Mouse (Mus musculus) T-helper 17 cell (primary cell): ENCODE data around the gene Utp14b.

Experiments used
- in situ Hi-C, 2 experiments: fragments of 300-600 bp; cut with MboI, MseI; formaldehyde crosslinking; loops; 1 replicate in 1 of 2; 2 replicates in 1 of 2; pipeline ENCODE4 v1.15.1; 2025; ENCODE audit warnings: high pct_unique_total_duplicates in 2 of 2

The Utp14b gene

GRCm38 (mm10) chr1:78657671-78658440 lies at the start of gene Utp14b, which contains the start of gene Acsl3:
Gene Utp14b, plus strand, starts transcription at chr1:78658038.
Gene Acsl3, plus strand, starts transcription at chr1:78657825.
- in situ Hi-C loops: loop anchor here in 1 of 2 experiments (5.0 kb wide), 1 partner anchor 121 kb away; no protein-coding TSS in a partner anchor

GRCm38 (mm10) chr1:78609134-78609907 lies 48.5 kb upstream of the Utp14b start:
- in situ Hi-C loops: no loop called here

- in situ Hi-C loops: no loop called here
Observed at GRCm38 (mm10) chr1:78611039-78611438, 46.8 kb upstream of the Utp14b start.

- in situ Hi-C loops: no loop called here
Observed at GRCm38 (mm10) chr1:78612959-78613358, 44.9 kb upstream of the Utp14b start.

GRCm38 (mm10) chr1:78624352-78624751 lies 33.5 kb upstream of the Utp14b start:
- in situ Hi-C loops: no loop called here

- in situ Hi-C loops: loop anchor here in 1 of 2 experiments (5.0 kb wide), 1 partner anchor 53 kb away; no protein-coding TSS in a partner anchor
Observed at GRCm38 (mm10) chr1:78634486-78634885, 23.4 kb upstream of the Utp14b start.

- in situ Hi-C loops: no loop called here
Observed at GRCm38 (mm10) chr1:78640871-78641270, 17.0 kb upstream of the Utp14b start.

GRCm38 (mm10) chr1:78641791-78642190 lies 16.0 kb upstream of the Utp14b start:
- in situ Hi-C loops: no loop called here

- in situ Hi-C loops: no loop called here
Observed at GRCm38 (mm10) chr1:78642197-78642596, 15.6 kb upstream of the Utp14b start.

- in situ Hi-C loops: no loop called here
Observed at GRCm38 (mm10) chr1:78647317-78647885, 10.4 kb upstream of the Utp14b start.

GRCm38 (mm10) chr1:78649269-78650061 lies 8.4 kb upstream of the Utp14b start:
- in situ Hi-C loops: no loop called here

GRCm38 (mm10) chr1:78656472-78656871 lies 1.4 kb upstream of the Utp14b start:
- in situ Hi-C loops: loop anchor here in 1 of 2 experiments (5.0 kb wide), 1 partner anchor 119 kb away; no protein-coding TSS in a partner anchor

- in situ Hi-C loops: loop anchor here in 1 of 2 experiments (5.0 kb wide), 1 partner anchor 120 kb away; no protein-coding TSS in a partner anchor
Observed at GRCm38 (mm10) chr1:78657021-78657629, 713 bp upstream of the Utp14b start.

- in situ Hi-C loops: loop anchor here in 1 of 2 experiments (5.0 kb wide), 1 partner anchor 121 kb away; no protein-coding TSS in a partner anchor
Observed at GRCm38 (mm10) chr1:78658441-78659269, 817 bp downstream of the Utp14b start.

- in situ Hi-C loops: loop anchor here in 1 of 2 experiments (5.0 kb wide), 1 partner anchor 122 kb away; no protein-coding TSS in a partner anchor
Observed at GRCm38 (mm10) chr1:78659270-78659823, 1.5 kb downstream of the Utp14b start.

- in situ Hi-C loops: loop anchor here in 1 of 2 experiments (5.0 kb wide), 1 partner anchor 127 kb away; no protein-coding TSS in a partner anchor
Observed at GRCm38 (mm10) chr1:78664326-78664725, 6.5 kb downstream of the Utp14b start.

GRCm38 (mm10) chr1:78665954-78666499 lies 8.2 kb downstream of the Utp14b start:
- in situ Hi-C loops: no loop called here

- in situ Hi-C loops: no loop called here
Observed at GRCm38 (mm10) chr1:78666585-78666984, 8.7 kb downstream of the Utp14b start.

- in situ Hi-C loops: no loop called here
Observed at GRCm38 (mm10) chr1:78682291-78682690, 24.5 kb downstream of the Utp14b start.
